Mouse (Mus musculus): ENCODE data around the gene En2.

Gene En2

GRCm38 (mm10) chr5:28165358-28166255 is at the start of gene En2:
TSS of gene En2 (plus strand) at chr5:28165694.
- no peak for DNase-seq (ENCODE audit: low spot score in 2 of 2)

GRCm38 (mm10) chr5:28117251-28117880 is 48.1 kb upstream of the En2 start:
- DNase-seq (ENCODE audit: low spot score in 2 of 2), result no peak

- DNase-seq (ENCODE audit: low spot score in 2 of 2), result no peak
These were observed 47.5 kb upstream of the En2 start for GRCm38 (mm10) chr5:28117882-28118530.

GRCm38 (mm10) chr5:28118531-28118925 is 47.0 kb upstream of the En2 start:
- DNase-seq (ENCODE audit: low spot score in 2 of 2), result no peak

GRCm38 (mm10) chr5:28119576-28119975 is 45.9 kb upstream of the En2 start:
- no peak for DNase-seq (ENCODE audit: low spot score in 2 of 2)

GRCm38 (mm10) chr5:28122491-28123454 is 42.7 kb upstream of the En2 start:
- DNase-seq (ENCODE audit: low spot score in 2 of 2), result no peak

- DNase-seq (ENCODE audit: low spot score in 2 of 2), result no peak
These were observed 42.1 kb upstream of the En2 start for GRCm38 (mm10) chr5:28123455-28123825.

GRCm38 (mm10) chr5:28124321-28125230 is 40.9 kb upstream of the En2 start:
- DNase-seq (ENCODE audit: low spot score in 2 of 2), result no peak

- no peak for DNase-seq (ENCODE audit: low spot score in 2 of 2)
These were observed 36.6 kb upstream of the En2 start for GRCm38 (mm10) chr5:28128851-28129250.

GRCm38 (mm10) chr5:28132231-28132630 is 33.3 kb upstream of the En2 start:
- DNase-seq (ENCODE audit: low spot score in 2 of 2), result no peak

GRCm38 (mm10) chr5:28136438-28136837 is 29.1 kb upstream of the En2 start:
- DNase-seq (ENCODE audit: low spot score in 2 of 2), result no peak

- DNase-seq (ENCODE audit: low spot score in 2 of 2), result no peak
These were observed 20.9 kb upstream of the En2 start for GRCm38 (mm10) chr5:28144555-28144954.

GRCm38 (mm10) chr5:28146018-28146417 is 19.5 kb upstream of the En2 start:
- no peak for DNase-seq (ENCODE audit: low spot score in 2 of 2)

GRCm38 (mm10) chr5:28148473-28148872 is 17.0 kb upstream of the En2 start:
- no peak for DNase-seq (ENCODE audit: low spot score in 2 of 2)

- no peak for DNase-seq (ENCODE audit: low spot score in 2 of 2)
These were observed 16.1 kb upstream of the En2 start for GRCm38 (mm10) chr5:28149436-28149835.

GRCm38 (mm10) chr5:28157044-28157730 is 8.3 kb upstream of the En2 start:
- DNase-seq (ENCODE audit: low spot score in 2 of 2), result no peak

- DNase-seq (ENCODE audit: low spot score in 2 of 2), result no peak
These were observed 7.7 kb upstream of the En2 start for GRCm38 (mm10) chr5:28157781-28158180.

GRCm38 (mm10) chr5:28158308-28159071 is 7.0 kb upstream of the En2 start:
- no peak for DNase-seq (ENCODE audit: low spot score in 2 of 2)

- no peak for DNase-seq (ENCODE audit: low spot score in 2 of 2)
These were observed 6.4 kb upstream of the En2 start for GRCm38 (mm10) chr5:28159072-28159458.

Data from right cerebral cortex, postnatal 36 days (tissue).